Mouse (Mus musculus) 3T3-L1 (cell line): ENCODE measurements at regions not wholly inside any gene's neighbourhood (a gene's known extent, or its start where the extent isn't known, plus 50 kb on each side); places are given as distances from the start of the nearest gene placed in this dataset.

Experiments used
- DNase-seq: peaks from one replicate; pipeline ENCODE4 v3.0.0-alpha.2; 2015; ENCODE audit warnings: low read depth, low spot score

- no peak for DNase-seq
Observed at GRCm38 (mm10) chr1:143881192-143881591, 104.1 kb downstream of the Uchl5 start.

GRCm38 (mm10) chr1:143879622-143880021 is 102.5 kb downstream of the Uchl5 start:
- no peak for DNase-seq

GRCm38 (mm10) chr1:143878266-143878665 is 101.2 kb downstream of the Uchl5 start:
- DNase-seq, result peak; percentile 34

- DNase-seq, result no peak
Observed at GRCm38 (mm10) chr1:143860319-143860718, 83.2 kb downstream of the Uchl5 start.

GRCm38 (mm10) chr1:143858532-143858931 is 81.5 kb downstream of the Uchl5 start:
- DNase-seq, result no peak
